In the genomic region with DNA sequence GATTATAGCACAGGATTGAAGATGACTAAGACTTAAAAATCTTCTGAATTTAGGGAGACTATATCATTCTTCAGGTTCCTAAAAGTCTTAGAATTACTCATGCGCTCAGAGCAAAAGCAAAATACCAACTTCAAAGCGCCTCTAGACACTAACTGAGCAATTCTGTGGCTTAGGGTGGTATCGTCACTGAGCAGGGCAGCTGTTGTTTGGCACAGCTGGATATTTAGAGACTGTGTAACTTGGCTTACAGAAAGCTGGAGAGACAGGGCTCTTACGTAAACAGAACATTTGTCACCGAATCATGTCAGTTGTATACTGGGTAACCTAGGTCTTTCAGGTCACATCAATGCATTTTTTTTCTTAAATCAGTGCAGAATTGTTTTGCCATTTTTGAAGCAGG, we compare ENCODE assay signal across 10 mouse cellular contexts. TPM values are rescaled to one million over a fixed set of nuclear protein-coding genes. Genes with fewer than 3 reads are reported as not detected.
A peak's percentile ranks its signal among the peaks of the same experiment; 100 is the strongest.
DNase-seq lines count a peak whose midpoint lies in the region; ATAC-seq and TF ChIP-seq lines count a peak whose summit lies in the region.
"Had no signal": no experiment of that assay in that cellular context is flagged by ENCODE, and none has a peak within 500 bp of the region (broad histone marks: within the 10 kb centered on the region; RNA-seq: fewer than 3 reads in every experiment).

No protein-coding gene starts in this region.

- H3K9me3 ChIP-seq in midbrain, embryonic 16.5 days (replicated peaks; ENCODE audit: control insufficient read depth, low read length, poor library complexity, severe bottlenecking) = no peaks in the 10 kb centered on the region
- H3K9me3 ChIP-seq in midbrain, embryonic 13.5 days = no peaks in the 10 kb centered on the region
- H3K9me3 ChIP-seq in limb, embryonic 14.5 days (ENCODE audit: control insufficient read depth, low read length) = no peaks in the 10 kb centered on the region
- H3K9me3 ChIP-seq: liver, embryonic 13.5 days had no signal

- H3K27ac ChIP-seq in midbrain, embryonic 16.5 days (ENCODE audit: low read length) = no peak overlapping the region
- H3K27ac ChIP-seq in midbrain, embryonic 13.5 days = no peak overlapping the region
- no peak overlapping the region for H3K27ac ChIP-seq in limb, embryonic 14.5 days (replicated peaks; ENCODE audit: low read depth, low read length)
- H3K27ac ChIP-seq: liver, embryonic 13.5 days had no signal

- H3K4me3 ChIP-seq in midbrain, embryonic 16.5 days (ENCODE audit: low read depth, low read length) = no peak overlapping the region
- H3K4me3 ChIP-seq in midbrain, embryonic 13.5 days (replicated peaks) = no peak overlapping the region
- H3K4me3 ChIP-seq in limb, embryonic 14.5 days (replicated peaks; ENCODE audit: low read length) = no peak overlapping the region

- H3K36me3 ChIP-seq in midbrain, embryonic 16.5 days (ENCODE audit: control insufficient read depth, insufficient read depth, low read length) = no peaks in the 10 kb centered on the region
- H3K36me3 ChIP-seq in midbrain, embryonic 13.5 days = no peaks in the 10 kb centered on the region
- H3K36me3 ChIP-seq in limb, embryonic 14.5 days (ENCODE audit: control insufficient read depth, insufficient read depth, low read length) = no peaks in the 10 kb centered on the region
- H3K36me3 ChIP-seq: liver, embryonic 13.5 days had no signal

- WGBS in midbrain, embryonic 16.5 days = 40% methylated on average over 5 of the region's 5 CpGs
- 52% methylated on average over 5 of the region's 5 CpGs for WGBS in midbrain, embryonic 13.5 days
- WGBS in limb, embryonic 14.5 days = 62% methylated on average over 5 of the region's 5 CpGs

- peak overlapping the region; percentile 85 for H3K4me2 ChIP-seq in midbrain, embryonic 16.5 days (ENCODE audit: low read length)
- no peak overlapping the region for H3K4me2 ChIP-seq in midbrain, embryonic 13.5 days (replicated peaks)
- H3K4me2 ChIP-seq in limb, embryonic 14.5 days (replicated peaks; ENCODE audit: low read depth, low read length, severe bottlenecking) = no peak overlapping the region

- no peak for TF ChIP-seq POLR2A in limb, embryonic 14.5 days (IDR thresholded peaks at IDR 0.05; ENCODE audit: borderline replicate concordance, extremely low read depth, insufficient read depth, insufficient read length)

- H3K9ac ChIP-seq in midbrain, embryonic 16.5 days (ENCODE audit: low read depth, low read length) = no peak overlapping the region
- H3K9ac ChIP-seq in midbrain, embryonic 13.5 days (replicated peaks) = no peak overlapping the region; the same call in 1 of the 2 replicates
- no peak overlapping the region for H3K9ac ChIP-seq in limb, embryonic 14.5 days (ENCODE audit: low read depth, low read length, severe bottlenecking)

- DNase-seq in frontal cortex, postnatal 14 days (ENCODE audit: low spot score in 2 of 2) = no peak
- DNase-seq in limb, embryonic 14.5 days (ENCODE audit: low spot score) = peak; percentile 24
- no peak for DNase-seq in adrenal gland, adult (ENCODE audit: inconsistent age in 2 of 2, low spot score in 1 of 2)
- no peak for DNase-seq in urinary bladder, postnatal 25 days (ENCODE audit: low spot score)
- DNase-seq in kidney, postnatal 14 days = no peak
- DNase-seq: liver, embryonic 13.5 days had no signal

- H3K4me1 ChIP-seq in midbrain, embryonic 16.5 days (ENCODE audit: control insufficient read depth, insufficient read depth, low read length) = peaks cover 12% of the 10 kb centered on the region
- H3K4me1 ChIP-seq in midbrain, embryonic 13.5 days (replicated peaks) = peaks cover 8% of the 10 kb centered on the region; the same call in 1 of the 2 replicates
- peaks cover 14% of the 10 kb centered on the region for H3K4me1 ChIP-seq in limb, embryonic 14.5 days (ENCODE audit: control insufficient read depth, insufficient read depth, low read length)

- ATAC-seq in frontal cortex, adult (ENCODE audit: low TSS enrichment) = peak; percentile 25
- no peak for ATAC-seq in midbrain, embryonic 16.5 days
- ATAC-seq in midbrain, embryonic 13.5 days = no peak
- 0 out of 2 replicates have a peak, but pooled peaks have one; percentile 44 for ATAC-seq in limb, embryonic 14.5 days (ENCODE audit: low FRiP score, low read depth)

- H3K27me3 ChIP-seq in midbrain, embryonic 16.5 days (ENCODE audit: control insufficient read depth, insufficient read depth, low read depth, low read length) = 0 out of 2 replicates have a peak, but pooled peaks cover 2% of the 10 kb centered on the region
- no peaks in the 10 kb centered on the region for H3K27me3 ChIP-seq in midbrain, embryonic 13.5 days
- H3K27me3 ChIP-seq in limb, embryonic 14.5 days (ENCODE audit: control insufficient read depth, insufficient read depth, low read length) = no peaks in the 10 kb centered on the region
- H3K27me3 ChIP-seq: liver, embryonic 13.5 days had no signal

RNA-seq across cellular contexts. Expression of gene BC035947, which starts 26.4 kb away (rescaled TPM):
- 1.5 and 1.6 TPM in 2 replicates for polyA plus RNA-seq in midbrain, embryonic 16.5 days (2015; fragmentation: Nextera tagmentation; extraction: Ambion mirVana)
- 0.66 and 0.75 TPM in 2 replicates for polyA plus RNA-seq in midbrain, embryonic 13.5 days (2015; fragmentation: Nextera tagmentation; extraction: Ambion mirVana)
- polyA plus RNA-seq in limb, embryonic 14.5 days (2012; rRNA removed) = 0.58 and 0.72 TPM in 2 replicates
- 0.06 and 0.33 TPM in 2 replicates for polyA plus RNA-seq in limb, embryonic 14.5 days (2014; fragmentation: Nextera tagmentation; extraction: Ambion mirVana)
- polyA plus RNA-seq: liver, embryonic 13.5 days had no signal

RNA-seq across cellular contexts. Expression of gene Mogat1, which starts 27.6 kb away (rescaled TPM):
- 0.43 TPM in 1 of 2 replicates, not detected in the other for polyA plus RNA-seq in midbrain, embryonic 16.5 days (2015; fragmentation: Nextera tagmentation; extraction: Ambion mirVana)
- polyA plus RNA-seq in midbrain, embryonic 13.5 days (2015; fragmentation: Nextera tagmentation; extraction: Ambion mirVana) = 0.19 and 0.79 TPM in 2 replicates
- 0.18 and 0.41 TPM in 2 replicates for polyA plus RNA-seq in limb, embryonic 14.5 days (2012; rRNA removed)
- 0.37 and 0.54 TPM in 2 replicates for polyA plus RNA-seq in limb, embryonic 14.5 days (2014; fragmentation: Nextera tagmentation; extraction: Ambion mirVana)
- polyA plus RNA-seq: heart, embryonic 11.5 days; liver, embryonic 13.5 days had no signal

RNA-seq across cellular contexts. Expression of gene Farsb, which starts 49.7 kb away (rescaled TPM):
- polyA plus RNA-seq in midbrain, embryonic 16.5 days (2015; fragmentation: Nextera tagmentation; extraction: Ambion mirVana) = 160 and 163 TPM in 2 replicates
- 138 and 140 TPM in 2 replicates for polyA plus RNA-seq in midbrain, embryonic 13.5 days (2015; fragmentation: Nextera tagmentation; extraction: Ambion mirVana)
- polyA plus RNA-seq in limb, embryonic 14.5 days (2012; rRNA removed) = 49.6 and 60.3 TPM in 2 replicates
- polyA plus RNA-seq in limb, embryonic 14.5 days (2014; fragmentation: Nextera tagmentation; extraction: Ambion mirVana) = 124 and 131 TPM in 2 replicates

Comparison
In these comparisons a context has a peak if more than half of its experiments do, and no peak if none do; other contexts are left out.
1. ATAC-seq: peak in frontal cortex, adult (single experiment) and limb, embryonic 14.5 days (single experiment); none in midbrain, embryonic 16.5 days (single experiment) and midbrain, embryonic 13.5 days (single experiment).